Mouse (Mus musculus) bone marrow macrophage, adult 2 months (primary cell): ENCODE data around the gene Usf3.

ENCODE experiments used
- CTCF ChIP-seq: IDR thresholded peaks from 2 replicates; pipeline ENCODE4 v1.5.1; 2012; ENCODE audit warnings: low read depth, mild to moderate bottlenecking, low read length, moderate library complexity
- POLR2A ChIP-seq: IDR thresholded peaks from 2 replicates; pipeline ENCODE4 v1.6.1; 2012; ENCODE audit warnings: mild to moderate bottlenecking, low read depth, low read length, borderline replicate concordance

DNA sequence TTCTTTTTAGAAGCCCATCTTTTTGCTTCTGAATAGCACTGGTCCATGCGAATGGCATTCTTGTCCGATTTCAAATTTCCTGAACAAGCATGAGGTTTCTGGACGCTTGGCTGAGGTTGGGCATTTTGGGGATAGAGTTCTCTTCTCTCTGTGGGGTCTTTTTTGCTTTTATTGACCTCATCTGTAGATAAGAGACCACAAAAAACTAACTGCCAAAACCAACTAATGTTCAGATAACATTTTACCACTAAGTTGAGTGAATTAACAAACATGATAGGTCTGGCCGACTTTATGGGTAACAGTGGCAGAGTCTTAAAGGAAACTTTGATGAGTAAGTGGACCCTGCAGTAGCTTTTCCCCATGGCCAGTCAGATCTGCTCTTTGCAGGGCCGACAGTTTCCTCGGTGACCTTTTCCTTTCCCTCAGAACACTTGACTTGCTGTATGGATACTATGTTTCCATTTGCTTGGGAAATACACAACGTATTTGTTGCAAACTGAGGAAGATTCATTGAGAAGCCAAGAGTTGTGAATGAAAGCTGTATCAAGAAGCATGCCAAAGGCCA lies 1.0 kb downstream of the Usf3 start:
- TF ChIP-seq CTCF (no peak), POLR2A (no peak)
